Mouse (Mus musculus) G1E (cell line): Measurements from ENCODE around the gene Prss37.

Experiments
- CTCF ChIP-seq: IDR thresholded peaks from 2 replicates; pipeline ENCODE4 v1.5.1; 2012; ENCODE audit warnings: low read depth, low read length, inconsistent platforms, mixed read lengths
- GATA1 ChIP-seq: IDR thresholded peaks from 2 replicates; pipeline ENCODE4 v1.6.1; 2012; ENCODE audit warnings: borderline replicate concordance, low read length, inconsistent platforms, mixed read lengths
- GATA2 ChIP-seq: IDR thresholded peaks from 2 replicates; pipeline ENCODE4 v1.6.1; 2012; ENCODE audit warnings: low read depth, low read length, inconsistent platforms, borderline replicate concordance
- POLR2AphosphoS5 ChIP-seq: IDR thresholded peaks from 2 replicates; pipeline ENCODE4 v1.6.1; 2012; ENCODE audit warnings: low read depth, low read length, inconsistent platforms; ENCODE audit not compliant: insufficient replicate concordance

- no peak for TF ChIP-seq GATA1
- TF ChIP-seq POLR2AphosphoS5 = no peak
- TF ChIP-seq CTCF = no peak
- TF ChIP-seq GATA2 = no peak
These were observed 48.2 kb downstream of the Prss37 start, which contains the start of gene Ssbp1 for GRCm38 (mm10) chr6:40470916-40471719.
